Mouse (Mus musculus): ENCODE results near the gene Olfr1016. TPM values are rescaled to one million over a fixed set of nuclear protein-coding genes. Genes with fewer than 3 reads are reported as not detected.

The Olfr1016 gene
- polyA plus RNA-seq (2012; rRNA removed), result not detected in 2 replicates

DNA sequence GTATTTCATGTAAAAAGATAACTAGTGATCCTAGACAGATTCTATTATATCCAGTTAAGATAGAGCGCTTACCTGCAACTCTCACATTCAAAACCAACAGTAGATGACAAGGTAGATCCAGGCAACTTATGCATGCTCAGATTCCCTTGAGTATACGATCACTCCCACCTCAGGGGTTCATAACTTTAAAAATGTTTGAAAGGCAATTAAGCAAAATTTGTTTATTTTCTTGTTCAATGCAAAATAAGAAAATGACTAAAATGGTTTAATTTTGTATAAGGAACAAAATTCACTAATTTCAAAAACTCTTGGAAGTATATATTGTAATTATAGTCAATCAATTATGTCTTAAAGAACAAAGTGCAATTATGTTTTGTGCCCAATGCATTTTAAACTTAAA is at the start of gene Olfr1016:
Gene Olfr1016 (minus strand): TSS at position 101 of the 400 bp plus-strand sequence.

DNA sequence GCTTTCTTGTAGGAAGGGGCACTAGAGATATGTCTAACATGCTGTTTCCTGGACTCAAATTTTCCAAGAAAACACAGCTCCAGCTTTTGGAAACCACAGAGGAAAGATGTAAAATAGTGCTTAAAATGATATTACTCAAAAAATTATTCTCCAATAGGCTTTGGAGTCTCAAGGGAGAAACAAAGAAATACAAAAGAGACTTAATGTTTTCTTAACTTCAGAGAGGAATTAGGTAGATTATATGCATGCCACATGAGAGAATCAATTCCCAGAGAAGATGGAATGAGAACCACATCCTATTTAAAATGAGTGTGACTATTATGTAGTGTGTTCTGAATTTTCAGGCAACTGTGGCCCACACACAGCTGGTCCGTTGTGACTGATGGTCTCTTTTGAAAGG is 44.4 kb upstream of the Olfr1016 start, which contains the start of gene Olfr1020:
Gene Olfr1020 (plus strand): TSS at position 301 of the 400 bp plus-strand sequence.

DNA sequence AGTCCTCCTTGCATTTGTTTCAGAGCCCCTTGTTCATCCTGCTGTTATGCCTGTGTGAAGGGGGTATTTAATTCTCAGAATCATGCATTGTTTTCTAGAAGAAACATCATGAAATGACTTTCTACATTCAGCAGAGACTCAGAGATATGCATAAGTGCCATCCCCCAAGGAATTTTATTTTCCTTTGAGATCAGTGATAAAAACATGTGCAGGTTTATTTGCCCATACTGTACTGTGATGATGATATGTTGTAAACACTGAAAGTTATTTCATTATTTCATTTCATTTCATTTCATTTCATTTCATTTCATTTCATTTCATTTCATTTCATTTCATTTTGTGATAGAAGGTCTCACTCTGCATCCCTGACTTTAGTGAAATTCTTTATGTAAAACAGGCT is 43.0 kb upstream of the Olfr1016 start, which contains the start of gene Olfr1019:
Gene Olfr1019 (minus strand): TSS at position 101 of the 400 bp plus-strand sequence.

DNA sequence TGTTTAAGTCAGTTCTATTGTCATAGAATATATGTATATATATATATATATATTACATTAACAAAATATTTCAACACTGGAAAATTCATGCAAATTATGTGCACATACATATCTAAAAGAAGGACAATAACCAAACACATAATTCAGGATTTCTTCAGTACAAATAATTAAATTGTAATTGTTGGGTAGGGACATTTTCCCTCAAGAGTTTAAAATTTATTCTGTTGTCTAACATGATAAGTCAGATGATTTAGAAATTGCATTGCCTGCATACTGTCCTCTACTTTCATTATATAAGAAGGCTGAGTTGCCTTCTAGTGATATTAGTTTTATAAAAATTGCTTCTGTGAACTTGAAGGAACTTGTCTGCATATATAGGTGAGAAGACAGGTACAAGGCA is 15.8 kb upstream of the Olfr1016 start, which contains the start of gene Olfr1018:
Gene Olfr1018 (plus strand): TSS at position 301 of the 400 bp plus-strand sequence.

DNA sequence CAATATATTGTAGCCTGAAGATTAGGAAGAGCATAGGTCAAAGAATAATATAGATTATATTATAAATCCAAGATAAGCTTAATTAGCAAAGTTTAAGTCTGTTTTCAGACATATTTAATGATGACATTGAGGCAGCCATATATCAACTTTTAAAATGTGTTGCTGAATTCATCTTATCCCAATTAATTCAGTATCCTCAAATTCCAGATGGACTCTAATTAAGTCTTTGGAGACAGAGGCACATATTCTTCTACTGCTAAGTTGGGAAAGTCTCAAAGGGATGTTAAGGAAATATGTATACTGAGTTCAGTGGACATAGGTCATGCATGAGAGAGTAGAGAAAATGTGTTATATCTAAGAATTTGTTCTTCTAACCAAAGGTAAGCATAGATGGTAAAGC is 20.6 kb downstream of the Olfr1016 start, which contains the start of gene Olfr1015:
Gene Olfr1015 (plus strand): TSS at position 301 of the 400 bp plus-strand sequence.

DNA sequence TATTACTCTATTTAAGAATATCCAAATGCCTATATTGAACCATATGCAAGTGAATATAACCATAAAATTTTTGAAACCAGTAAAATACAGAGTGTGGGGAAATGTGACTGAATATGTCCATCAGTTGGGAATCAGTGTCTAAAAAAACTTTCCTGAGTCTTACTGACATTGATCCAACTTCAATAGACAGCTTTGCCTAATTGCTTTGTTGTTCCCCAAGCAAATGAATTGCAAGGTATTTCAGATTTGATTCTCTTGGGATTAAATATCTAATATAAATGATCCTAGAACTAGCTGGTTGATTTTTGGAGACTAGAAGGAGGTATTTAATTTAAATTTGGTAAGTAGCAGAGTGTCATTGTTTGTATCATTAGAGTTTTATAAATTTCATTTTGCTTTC is 29.9 kb downstream of the Olfr1016 start, which contains the start of gene Olfr1014:
Gene Olfr1014 (plus strand): TSS at position 301 of the 400 bp plus-strand sequence.

DNA sequence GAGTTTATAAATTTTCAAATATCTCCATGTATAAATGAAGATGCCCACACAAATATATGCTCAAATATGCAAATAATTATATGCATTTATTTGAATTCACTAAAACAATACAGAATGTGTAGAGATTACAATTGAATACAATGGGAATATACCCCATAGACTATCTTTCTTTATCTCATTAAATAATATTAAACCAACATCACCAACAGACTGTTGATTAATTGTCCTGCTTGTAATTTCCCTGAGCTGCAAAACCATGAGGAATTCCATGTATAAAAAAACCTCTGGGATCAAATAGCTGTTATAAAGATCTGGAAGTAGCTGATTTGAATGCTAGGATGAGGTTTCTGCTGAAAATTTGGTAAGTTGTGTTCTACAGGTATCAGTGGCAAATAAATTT is 35.5 kb downstream of the Olfr1016 start, which contains the start of gene Olfr1013:
Gene Olfr1013 (plus strand): TSS at position 301 of the 400 bp plus-strand sequence.

DNA sequence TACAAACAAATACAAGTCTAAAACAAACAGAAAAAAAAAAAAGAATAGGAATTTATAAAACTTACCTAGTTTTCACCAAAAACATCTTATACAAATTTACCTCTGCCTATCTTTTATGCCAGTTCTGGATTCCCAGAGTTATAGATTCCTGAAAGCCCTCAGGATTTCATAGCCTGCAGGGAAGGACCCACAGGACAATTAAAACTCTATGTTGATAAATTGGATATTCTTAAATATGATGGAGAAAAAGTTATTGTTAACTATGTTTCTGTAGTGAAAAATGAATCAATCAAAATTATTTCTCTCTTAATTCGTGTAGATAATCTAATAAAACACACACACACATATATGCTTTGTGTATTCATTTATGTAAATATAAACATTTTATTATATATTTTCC is 39.7 kb downstream of the Olfr1016 start, which contains the start of gene Olfr1012:
Gene Olfr1012 (minus strand): TSS at position 101 of the 400 bp plus-strand sequence.

Other genes with a start within 250 kb of the Olfr1016 start
- gene Olfr996, start 223.3 kb downstream of the Olfr1016 start, polyA plus RNA-seq (2012; rRNA removed), result not detected in 2 replicates
- not detected in 2 replicates for gene Olfr998, start 213.6 kb downstream of the Olfr1016 start, polyA plus RNA-seq (2012; rRNA removed)
- not detected in 2 replicates for gene Olfr1000, start 190.6 kb downstream of the Olfr1016 start, polyA plus RNA-seq (2012; rRNA removed)
- gene Olfr1002, start 151.8 kb downstream of the Olfr1016 start, polyA plus RNA-seq (2012; rRNA removed), result not detected in 2 replicates
- not detected in 2 replicates for gene Olfr154, start 138.1 kb downstream of the Olfr1016 start, polyA plus RNA-seq (2012; rRNA removed)
- gene Olfr1006, start 123.8 kb downstream of the Olfr1016 start, polyA plus RNA-seq (2012; rRNA removed), result not detected in 2 replicates
- not detected in 2 replicates for gene Olfr1008, start 113.1 kb downstream of the Olfr1016 start, polyA plus RNA-seq (2012; rRNA removed)
- not detected in 2 replicates for gene Olfr1009, start 87.1 kb downstream of the Olfr1016 start, polyA plus RNA-seq (2012; rRNA removed)
- not detected in 2 replicates for gene Olfr1012, start 39.8 kb downstream of the Olfr1016 start, polyA plus RNA-seq (2012; rRNA removed)
- not detected in 2 replicates for gene Olfr1013, start 35.4 kb downstream of the Olfr1016 start, polyA plus RNA-seq (2012; rRNA removed)
- gene Olfr1014, start 29.8 kb downstream of the Olfr1016 start, polyA plus RNA-seq (2012; rRNA removed), result not detected in 2 replicates
- not detected in 2 replicates for gene Olfr1015, start 20.5 kb downstream of the Olfr1016 start, polyA plus RNA-seq (2012; rRNA removed)
- gene Olfr1018, start 15.9 kb upstream of the Olfr1016 start, polyA plus RNA-seq (2012; rRNA removed), result not detected in 2 replicates
- gene Olfr1019, start 42.9 kb upstream of the Olfr1016 start, polyA plus RNA-seq (2012; rRNA removed), result not detected in 2 replicates
- not detected in 2 replicates for gene Olfr1020, start 44.5 kb upstream of the Olfr1016 start, polyA plus RNA-seq (2012; rRNA removed)
- gene Olfr1022, start 66.0 kb upstream of the Olfr1016 start, polyA plus RNA-seq (2012; rRNA removed), result not detected in 2 replicates
- gene Olfr1023, start 83.1 kb upstream of the Olfr1016 start, polyA plus RNA-seq (2012; rRNA removed), result not detected in 2 replicates
- not detected in 2 replicates for gene Olfr1024, start 102.5 kb upstream of the Olfr1016 start, polyA plus RNA-seq (2012; rRNA removed)
- not detected in 2 replicates for gene Olfr1025-ps1, start 112.6 kb upstream of the Olfr1016 start, polyA plus RNA-seq (2012; rRNA removed)
- gene Olfr1026, start 119.0 kb upstream of the Olfr1016 start, polyA plus RNA-seq (2012; rRNA removed), result not detected in 2 replicates
- gene Olfr1028, start 147.9 kb upstream of the Olfr1016 start, polyA plus RNA-seq (2012; rRNA removed), result under 0.01 TPM in 1 of 2 replicates, not detected in the other
- not detected in 2 replicates for gene Olfr1029, start 171.4 kb upstream of the Olfr1016 start, polyA plus RNA-seq (2012; rRNA removed)
- not detected in 2 replicates for gene Olfr1030, start 176.7 kb upstream of the Olfr1016 start, polyA plus RNA-seq (2012; rRNA removed)
- gene Olfr1031, start 187.8 kb upstream of the Olfr1016 start, polyA plus RNA-seq (2012; rRNA removed), result not detected in 2 replicates
- gene Olfr1032, start 203.0 kb upstream of the Olfr1016 start, polyA plus RNA-seq (2012; rRNA removed), result not detected in 2 replicates
- gene Olfr1033, start 218.1 kb upstream of the Olfr1016 start, polyA plus RNA-seq (2012; rRNA removed), result 0.28 and 0.37 TPM in 2 replicates
- 0.06 and 0.09 TPM in 2 replicates for gene Olfr1034, start 243.3 kb upstream of the Olfr1016 start, polyA plus RNA-seq (2012; rRNA removed)